Mouse (Mus musculus): ENCODE results near the gene Aatk. TPM values are rescaled to one million over a fixed set of nuclear protein-coding genes. Genes with fewer than 3 reads are reported as not detected.

Gene Aatk
- 4.9 and 5.4 TPM in 2 replicates for polyA plus RNA-seq (2012; ENCODE audit: insufficient read depth, low replicate concordance)

GRCm38 (mm10) chr11:120046553-120047191, at the start of gene Aatk:
TSS of gene Aatk (minus strand) at chr11:120047167.
- H3K4me1 ChIP-seq: peaks cover 68% of the 10 kb centered on the region
- no peaks in the 10 kb centered on the region for H3K36me3 ChIP-seq (replicated peaks; ENCODE audit: low read length)
- H3K4me3 ChIP-seq (replicated peaks): peak within 1 kb of the TSS; percentile 85
- H3K27me3 ChIP-seq (replicated peaks): peaks cover 75% of the 10 kb centered on the region
- no peak for TF ChIP-seq FLI1 (IDR thresholded peaks at IDR 0.05; ENCODE audit: low read length)
- no peak for TF ChIP-seq GATA1 (IDR thresholded peaks at IDR 0.05; ENCODE audit: borderline replicate concordance, low read length)
- no peaks in the 10 kb centered on the region for H3K9me3 ChIP-seq

DNA sequence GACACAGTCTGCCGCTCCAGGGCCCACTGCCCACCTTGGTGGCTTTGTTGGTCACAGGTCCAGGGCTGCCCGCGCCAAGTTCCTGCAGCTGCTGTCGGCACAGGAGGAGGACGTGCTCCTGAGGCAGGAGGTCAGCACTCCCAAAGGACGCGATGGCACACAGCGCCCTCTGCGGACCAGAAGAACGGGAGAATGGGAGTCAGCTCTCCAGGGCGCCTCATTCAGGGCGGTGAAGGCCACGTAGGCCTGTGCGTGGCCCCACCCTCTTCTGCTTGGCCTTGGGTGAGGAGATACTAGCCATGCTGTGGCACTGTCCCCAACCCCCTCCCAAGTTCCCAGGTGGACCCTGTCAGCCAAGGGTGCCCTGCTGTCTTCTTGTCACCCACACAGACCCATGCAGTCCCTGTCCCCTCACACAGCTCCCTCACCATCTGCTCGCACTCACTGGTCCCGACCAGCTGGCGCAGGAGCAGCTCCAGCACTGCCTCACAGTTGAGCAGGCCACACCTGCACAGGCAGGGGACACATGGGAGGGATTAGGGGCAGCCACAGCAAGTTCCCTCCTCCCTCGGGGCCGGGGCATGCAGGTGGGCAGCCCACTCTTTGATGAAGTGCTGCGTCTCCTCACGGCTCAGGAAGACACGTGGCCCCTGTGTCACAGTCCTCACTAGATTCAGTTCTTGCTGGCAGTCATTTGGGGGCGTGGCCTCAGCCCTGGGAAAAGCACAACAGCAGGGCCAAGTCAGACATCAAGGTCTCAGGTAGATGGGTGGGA, 46.0 kb upstream of the Aatk start:
- H3K36me3 ChIP-seq (replicated peaks; ENCODE audit: low read length): peaks cover 68% of the 10 kb centered on the region
- H3K4me1 ChIP-seq: peaks cover 33% of the 10 kb centered on the region
- TF ChIP-seq FLI1 (IDR thresholded peaks at IDR 0.05; ENCODE audit: low read length) (no peak), GATA1 (IDR thresholded peaks at IDR 0.05; ENCODE audit: borderline replicate concordance, low read length) (no peak)

GRCm38 (mm10) chr11:120090661-120091060, 43.7 kb upstream of the Aatk start:
- Histone ChIP-seq H3K27me3 (replicated peaks) (peaks cover 6% of the 10 kb centered on the region), H3K36me3 (replicated peaks; ENCODE audit: low read length) (peaks cover 55% of the 10 kb centered on the region), H3K4me1 (peaks cover 19% of the 10 kb centered on the region), H3K9me3 (no peaks in the 10 kb centered on the region), H3K4me3 (replicated peaks) (no peak overlapping the region)
- TF ChIP-seq GATA1 (IDR thresholded peaks at IDR 0.05; ENCODE audit: borderline replicate concordance, low read length) (no peak), FLI1 (IDR thresholded peaks at IDR 0.05; ENCODE audit: low read length) (no peak)

More for the DNA sequence above, 46.0 kb upstream of the Aatk start:
- H3K27me3 ChIP-seq (replicated peaks): peaks cover 2% of the 10 kb centered on the region
- peak overlapping the region; percentile 38 for H3K4me3 ChIP-seq (replicated peaks)
- no peaks in the 10 kb centered on the region for H3K9me3 ChIP-seq

DNA sequence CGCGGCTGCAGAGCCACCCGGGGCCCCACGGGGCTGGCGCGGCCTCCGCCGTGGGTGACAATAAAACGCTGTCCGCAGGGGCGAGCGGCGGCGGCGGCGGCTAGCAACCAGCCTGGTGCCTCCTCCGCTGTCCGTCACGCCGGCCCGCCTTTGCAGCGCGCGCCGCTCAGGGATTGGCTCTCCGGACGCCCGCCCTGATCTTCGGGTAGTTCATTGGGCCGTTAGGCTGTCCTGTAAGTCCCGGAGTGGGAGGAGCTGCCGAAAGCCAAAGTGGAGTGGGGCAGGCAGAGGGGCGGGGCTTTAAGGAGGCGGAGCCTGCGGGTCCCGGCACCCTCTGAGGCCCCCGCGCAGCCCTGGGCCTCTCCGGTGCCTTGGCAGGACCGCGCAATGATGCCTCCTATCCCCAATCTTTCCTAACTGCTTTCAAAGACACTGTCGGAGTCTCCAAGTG, 39.8 kb upstream of the Aatk start, which contains the start of gene Cep131:
TSS of gene Cep131 (minus strand) at position 126 of the 451 bp plus-strand sequence.
- Histone ChIP-seq H3K4me1 (peaks cover 23% of the 10 kb centered on the region), H3K4me3 (replicated peaks) (peak within 1 kb of the TSS; percentile 96), H3K27me3 (replicated peaks) (peaks cover 19% of the 10 kb centered on the region), H3K36me3 (replicated peaks; ENCODE audit: low read length) (peaks cover 31% of the 10 kb centered on the region), H3K9me3 (no peaks in the 10 kb centered on the region)
- TF ChIP-seq GATA1 (IDR thresholded peaks at IDR 0.05; ENCODE audit: borderline replicate concordance, low read length) (no peak), FLI1 (IDR thresholded peaks at IDR 0.05; ENCODE audit: low read length) (no peak)

DNA sequence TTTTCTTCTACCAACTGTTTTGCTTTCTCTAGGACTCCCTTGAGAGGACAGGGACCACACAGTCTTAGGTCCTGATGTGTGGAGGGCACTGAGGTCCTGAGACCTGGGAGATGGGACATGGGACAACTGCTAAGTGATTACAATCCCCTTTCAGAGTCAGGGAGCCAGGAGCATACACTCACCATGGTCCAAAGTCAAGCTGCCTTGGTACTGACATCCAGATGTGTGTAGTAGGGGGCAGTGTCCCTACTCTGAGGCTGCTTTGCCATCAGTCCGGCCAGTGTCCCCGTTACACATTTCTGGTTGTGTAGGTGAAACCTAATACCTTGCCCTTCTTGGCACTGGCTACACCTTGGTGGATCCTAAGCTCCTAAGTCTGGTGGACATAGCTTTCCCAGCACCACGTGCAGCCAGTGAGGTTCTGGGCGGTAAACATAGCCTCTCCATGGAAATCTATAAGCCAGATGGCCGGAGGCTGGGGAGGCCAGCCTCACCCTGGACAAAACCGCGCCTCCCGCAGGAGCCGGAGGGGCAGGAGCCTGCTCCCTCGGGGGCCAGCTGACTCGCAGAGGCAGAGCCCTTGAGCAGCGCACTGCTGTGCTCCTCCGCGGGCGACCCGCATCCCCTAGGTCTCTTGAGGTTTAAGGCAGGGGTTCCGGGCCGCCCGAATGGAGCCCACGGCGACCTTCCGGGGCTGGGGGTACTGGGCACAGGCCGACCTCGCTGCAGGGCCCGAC, 39.1 kb upstream of the Aatk start:
- Histone ChIP-seq H3K9me3 (no peaks in the 10 kb centered on the region), H3K4me1 (peaks cover 23% of the 10 kb centered on the region), H3K27me3 (replicated peaks) (peaks cover 19% of the 10 kb centered on the region), H3K36me3 (replicated peaks; ENCODE audit: low read length) (peaks cover 26% of the 10 kb centered on the region), H3K4me3 (replicated peaks) (peak overlapping the region; percentile 96)
- no peak for TF ChIP-seq GATA1 (IDR thresholded peaks at IDR 0.05; ENCODE audit: borderline replicate concordance, low read length)

DNA sequence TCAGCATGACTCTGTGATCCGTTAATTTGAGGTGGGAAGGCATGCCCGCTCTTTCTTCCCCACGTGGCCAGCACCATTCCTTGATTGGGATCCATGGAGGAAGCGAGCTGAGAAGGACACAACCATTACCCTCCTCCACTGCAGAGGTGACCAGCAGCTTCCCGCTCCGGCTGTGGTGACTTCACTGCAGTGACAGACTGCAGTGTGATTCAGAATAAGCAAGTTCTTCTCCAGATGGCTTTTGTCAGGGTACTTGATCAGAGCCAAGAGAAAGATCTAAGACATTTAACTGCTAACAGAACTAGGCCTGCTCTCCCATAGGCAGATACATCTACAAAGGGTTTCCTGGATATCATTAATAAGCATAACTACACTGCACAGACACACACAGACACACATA, 33.3 kb upstream of the Aatk start:
- TF ChIP-seq FLI1 (IDR thresholded peaks at IDR 0.05; ENCODE audit: low read length): no peak
- TF ChIP-seq GATA1 (IDR thresholded peaks at IDR 0.05; ENCODE audit: borderline replicate concordance, low read length): no peak
- Histone ChIP-seq H3K4me1 (peaks cover 25% of the 10 kb centered on the region), H3K27me3 (replicated peaks) (peaks cover 16% of the 10 kb centered on the region), H3K9me3 (no peaks in the 10 kb centered on the region), H3K4me3 (replicated peaks) (no peak overlapping the region), H3K36me3 (replicated peaks; ENCODE audit: low read length) (peaks cover 55% of the 10 kb centered on the region)

DNA sequence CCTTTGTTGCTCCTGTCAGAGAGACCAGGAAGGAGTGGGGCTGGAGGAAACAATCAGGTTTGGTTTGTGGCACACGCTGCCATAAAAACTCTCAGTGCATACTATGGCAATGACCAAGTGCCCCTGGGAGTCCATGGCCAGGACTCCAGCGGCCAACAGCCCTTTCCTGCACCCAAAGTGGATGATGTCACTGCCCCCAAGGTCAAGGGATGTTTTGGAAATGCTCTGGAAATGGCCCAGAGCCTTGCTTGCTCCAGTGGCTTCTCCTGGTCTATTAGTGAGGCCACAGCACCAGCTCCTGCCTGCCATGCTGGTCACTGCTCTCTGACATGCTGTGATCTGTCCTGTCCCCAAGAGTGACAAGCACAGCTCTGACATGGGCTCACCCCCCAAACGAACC, 29.2 kb upstream of the Aatk start:
- Histone ChIP-seq H3K4me3 (replicated peaks) (no peak overlapping the region), H3K9me3 (no peaks in the 10 kb centered on the region), H3K4me1 (peaks cover 21% of the 10 kb centered on the region), H3K27me3 (replicated peaks) (peaks cover 11% of the 10 kb centered on the region), H3K36me3 (replicated peaks; ENCODE audit: low read length) (peaks cover 60% of the 10 kb centered on the region)
- TF ChIP-seq FLI1 (IDR thresholded peaks at IDR 0.05; ENCODE audit: low read length): no peak
- TF ChIP-seq GATA1 (IDR thresholded peaks at IDR 0.05; ENCODE audit: borderline replicate concordance, low read length): no peak

- peaks cover 22% of the 10 kb centered on the region for H3K27me3 ChIP-seq (replicated peaks)
- peaks cover 67% of the 10 kb centered on the region for H3K36me3 ChIP-seq (replicated peaks; ENCODE audit: low read length)
- no peaks in the 10 kb centered on the region for H3K9me3 ChIP-seq
- no peak for TF ChIP-seq GATA1 (IDR thresholded peaks at IDR 0.05; ENCODE audit: borderline replicate concordance, low read length)
- no peak for TF ChIP-seq FLI1 (IDR thresholded peaks at IDR 0.05; ENCODE audit: low read length)
- no peak overlapping the region for H3K4me3 ChIP-seq (replicated peaks)
- peaks cover 20% of the 10 kb centered on the region for H3K4me1 ChIP-seq
These were observed 26.1 kb upstream of the Aatk start for GRCm38 (mm10) chr11:120072986-120073647.

GRCm38 (mm10) chr11:120071731-120072320, 24.9 kb upstream of the Aatk start:
- H3K4me1 ChIP-seq: peaks cover 13% of the 10 kb centered on the region; the same call in 1 of the 2 replicates
- H3K27me3 ChIP-seq (replicated peaks): peaks cover 32% of the 10 kb centered on the region
- TF ChIP-seq GATA1 (IDR thresholded peaks at IDR 0.05; ENCODE audit: borderline replicate concordance, low read length): no peak
- no peak for TF ChIP-seq FLI1 (IDR thresholded peaks at IDR 0.05; ENCODE audit: low read length)
- H3K4me3 ChIP-seq (replicated peaks): peak overlapping the region; percentile 7
- peaks cover 64% of the 10 kb centered on the region for H3K36me3 ChIP-seq (replicated peaks; ENCODE audit: low read length)
- H3K9me3 ChIP-seq: no peaks in the 10 kb centered on the region
